Mouse (Mus musculus): Measurements from ENCODE around the gene Grk6.

DNA sequence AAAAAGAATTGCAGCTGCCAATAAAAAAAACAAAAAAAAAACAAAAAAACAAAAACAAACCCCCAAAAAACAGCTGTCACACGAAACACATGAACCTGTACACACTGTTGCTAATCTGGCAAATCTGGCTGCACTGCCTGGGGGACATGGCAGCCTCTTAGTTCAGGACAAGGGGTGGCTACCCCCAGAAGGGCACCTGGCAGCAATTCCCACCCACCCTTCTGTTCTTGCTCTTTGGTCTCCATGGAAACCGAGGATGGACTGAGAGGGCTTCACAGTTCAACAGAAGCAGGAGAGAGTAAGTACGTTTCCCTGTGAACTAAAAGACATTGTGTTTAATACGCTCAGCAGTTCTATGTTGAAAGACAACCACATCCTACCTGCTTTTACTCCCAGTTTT is 50.8 kb downstream of the Grk6 start:
- TF ChIP-seq CTCF (IDR thresholded peaks at IDR 0.05; ENCODE audit: low read depth) (no peak), EP300 (IDR thresholded peaks at IDR 0.05; ENCODE audit: low read depth) (no peak)

Measured in liver, embryonic 14.5 days (tissue).